Mouse (Mus musculus): ENCODE measurements at regions not wholly inside any gene's neighbourhood (a gene's known extent, or its start where the extent isn't known, plus 50 kb on each side); places are given as distances from the start of the nearest gene placed in this dataset.

GRCm38 (mm10) chr5:102167981-102168380, 98.3 kb upstream of the Wdfy3 start:
- no peak for TF ChIP-seq CTCF (IDR thresholded peaks at IDR 0.05; ENCODE audit: low read depth)
- TF ChIP-seq EP300 (optimal IDR thresholded peaks at IDR 0.05): no peak
